Mouse (Mus musculus) CH12.LX (cell line): ENCODE data around the gene Tmsb15b2. TPM values are rescaled to one million over a fixed set of nuclear protein-coding genes. Genes with fewer than 3 reads are reported as not detected.

Experiments used
- DNase-seq: peaks from one replicate; pipeline ENCODE4 v3.0.0-alpha.2; 2013; ENCODE audit errors: extremely low read depth
- H3K27ac ChIP-seq: 2 replicates; pipeline ENCODE4 v1.5.1; 2012; ENCODE audit warnings: low read depth, mild to moderate bottlenecking, control low read depth, moderate library complexity; ENCODE audit not compliant: insufficient read depth
- H3K27me3 ChIP-seq: replicated peaks from 2 replicates; pipeline ENCODE3; 2012; ENCODE audit warnings: inconsistent platforms
- H3K36me3 ChIP-seq, 2 experiments: replicated peaks in 1 of 2; 2 replicates each; pipeline versions ENCODE3 to v1.6.1; 2012; ENCODE audit warnings: inconsistent platforms in 1 of 2, low read length in 1 of 2, mild to moderate bottlenecking in 1 of 2, mixed read lengths in 1 of 2, moderate library complexity in 1 of 2; ENCODE audit not compliant: control insufficient read depth in 1 of 2, insufficient read depth in 1 of 2
- H3K4me1 ChIP-seq, 2 experiments: 2 replicates each; pipeline ENCODE4 v1.6.1; 2012; ENCODE audit warnings: inconsistent platforms in 1 of 2, moderate library complexity in 1 of 2; ENCODE audit not compliant: insufficient read depth in 2 of 2, control insufficient read depth in 1 of 2
- H3K4me2 ChIP-seq: 2 replicates; pipeline ENCODE4 v1.6.1; 2012; ENCODE audit warnings: low read depth, mild to moderate bottlenecking, control low read depth; ENCODE audit not compliant: poor library complexity, insufficient read depth, severe bottlenecking
- H3K4me3 ChIP-seq, 3 experiments: fragments of 150-350 bp in 1 of 3; sonication (generic) in 1 of 3; replicated peaks in 1 of 3; 2 replicates each; pipeline versions ENCODE3 to v1.5.1; 2011 to 2012; ENCODE audit warnings: low read depth in 2 of 3, low read length in 2 of 3, mild to moderate bottlenecking in 2 of 3, moderate library complexity in 2 of 3, control low read depth in 1 of 3, improper control_type of control experiment in 1 of 3, inconsistent platforms in 1 of 3, mixed read lengths in 1 of 3; ENCODE audit not compliant: poor library complexity in 1 of 3
- H3K79me2 ChIP-seq: replicated peaks from 2 replicates; pipeline ENCODE4 v1.6.1; 2012; ENCODE audit warnings: mild to moderate bottlenecking, moderate library complexity; ENCODE audit not compliant: control insufficient read depth, poor library complexity, insufficient read depth, severe bottlenecking; ENCODE audit errors: extremely low read depth
- H3K9ac ChIP-seq: 2 replicates; pipeline ENCODE4 v1.6.1; 2012; ENCODE audit warnings: low read depth, mild to moderate bottlenecking, control low read depth, moderate library complexity; ENCODE audit not compliant: insufficient read depth
- H3K9me3 ChIP-seq: replicated peaks from 2 replicates; pipeline ENCODE3; 2012; ENCODE audit warnings: low read length, inconsistent platforms, mixed read lengths
- CHD2 ChIP-seq: IDR thresholded peaks from 2 replicates; pipeline ENCODE4 v1.6.1; 2011; ENCODE audit warnings: low read length, improper control_type of control experiment
- EP300 ChIP-seq: IDR thresholded peaks from 2 replicates; pipeline ENCODE4 v1.6.1; 2011; ENCODE audit warnings: low read length, improper control_type of control experiment
- HCFC1 ChIP-seq: IDR thresholded peaks from 2 replicates; pipeline ENCODE4 v1.6.1; 2012; ENCODE audit warnings: low read depth, mild to moderate bottlenecking, inconsistent platforms, low read length, improper control_type of control experiment
- IRF4 ChIP-seq: IDR thresholded peaks from 2 replicates; pipeline ENCODE4 v1.6.1; 2014; ENCODE audit warnings: low read depth, mild to moderate bottlenecking, inconsistent platforms, low read length, improper control_type of control experiment
- MAX ChIP-seq: IDR thresholded peaks from 2 replicates; pipeline ENCODE4 v1.6.1; 2011; ENCODE audit warnings: low read length, improper control_type of control experiment
- MAZ ChIP-seq: IDR thresholded peaks from 2 replicates; pipeline ENCODE4 v1.6.1; 2012; ENCODE audit warnings: low read depth, mild to moderate bottlenecking, inconsistent platforms, low read length, improper control_type of control experiment, moderate library complexity
- MXI1 ChIP-seq: IDR thresholded peaks from 2 replicates; pipeline ENCODE4 v1.6.1; 2011; ENCODE audit warnings: mild to moderate bottlenecking, low read depth, low read length, improper control_type of control experiment
- NELFE ChIP-seq: IDR thresholded peaks from 2 replicates; pipeline ENCODE4 v1.6.1; 2011; ENCODE audit warnings: low read depth, low read length, improper control_type of control experiment
- PAX5 ChIP-seq: IDR thresholded peaks from 2 replicates; pipeline ENCODE4 v1.6.1; 2012; ENCODE audit warnings: low read length, inconsistent platforms, mixed read lengths
- POLR2A ChIP-seq: IDR thresholded peaks from 2 replicates; pipeline ENCODE4 v1.6.1; 2011; ENCODE audit warnings: low read depth, mild to moderate bottlenecking, improper control_type of control experiment, low read length
- POLR2AphosphoS2 ChIP-seq: IDR thresholded peaks from 2 replicates; pipeline ENCODE4 v1.6.1; 2011; ENCODE audit warnings: low read depth, low read length, improper control_type of control experiment
- RAD21 ChIP-seq: IDR thresholded peaks from 2 replicates; pipeline ENCODE4 v1.6.1; 2011; ENCODE audit warnings: low read depth, mild to moderate bottlenecking, low read length, improper control_type of control experiment, moderate library complexity
- SIN3A ChIP-seq: IDR thresholded peaks from 2 replicates; pipeline ENCODE4 v1.6.1; 2012; ENCODE audit warnings: low read length, improper control_type of control experiment, inconsistent platforms
- TCF12 ChIP-seq: IDR thresholded peaks from 2 replicates; pipeline ENCODE4 v1.6.1; 2014; ENCODE audit warnings: low read depth, mild to moderate bottlenecking, inconsistent platforms, low read length, improper control_type of control experiment
- USF2 ChIP-seq: conservative IDR thresholded peaks from 2 replicates; pipeline ENCODE4 v1.6.1; 2011; ENCODE audit warnings: low read depth, low read length, improper control_type of control experiment
- ZC3H11A ChIP-seq: IDR thresholded peaks from 2 replicates; pipeline ENCODE4 v1.6.1; 2012; ENCODE audit warnings: low read depth, mild to moderate bottlenecking, inconsistent platforms, low read length, improper control_type of control experiment
- ZKSCAN1 ChIP-seq: IDR thresholded peaks from 2 replicates; pipeline ENCODE4 v1.6.1; 2012; ENCODE audit warnings: low read depth, inconsistent platforms, low read length, improper control_type of control experiment, borderline replicate concordance
- ZNF384 ChIP-seq: IDR thresholded peaks from 2 replicates; pipeline ENCODE4 v1.6.1; 2012; ENCODE audit warnings: low read depth, low read length, improper control_type of control experiment, inconsistent platforms
- dilution Hi-C: fragments of 300-500 bp; cut with MboI; formaldehyde crosslinking; loops from 2 replicates; pipeline ENCODE4 v1.14.3; 2020; ENCODE audit warnings: low sequenced_read_pairs; ENCODE audit not compliant: extremely low pct_unique_long_range_greater_than_20kb, extremely low pct_ligation_motif_present
- in situ Hi-C: fragments of 300-500 bp; cut with MboI; formaldehyde crosslinking; loops from 3 replicates; pipeline ENCODE4 v1.14.3; 2019; ENCODE audit warnings: low sequenced_read_pairs, low pct_ligation_motif_present, low pct_unique_long_range_greater_than_20kb, mixed read lengths
- polyA plus RNA-seq: library from polyadenylated mRNA; unstranded; fragments of >175 nt; gene quantifications from 2 replicates; pipeline ENCODE4 v1.2.1, GENCODE M21; 2012; ENCODE audit warnings: low read depth; ENCODE audit not compliant: insufficient read length
- total RNA-seq, 2 experiments: library from RNA; depleted of rRNA; stranded (reverse); fragments of 300-350 nt in 1 of 2; fragments of >200 nt in 1 of 2; gene quantifications; 2 replicates each; pipeline ENCODE4 v1.2.3; 2012 to 2014

Tmsb15b2 gene
- total and polyA plus RNA-seq, 3 experiments: 0.38 to 106 (median 13.7) TPM

- Histone ChIP-seq H3K9ac (no peak overlapping the region; the same call in 1 of the 2 replicates), H3K4me2 (peak overlapping the region; percentile 21), H3K4me3 (peak overlapping the region in 2 of 3 experiments; percentile 54 to 82), H3K4me1 (peaks cover 4 to 27% of the 10 kb centered on the region in 2 experiments), H3K27me3 (no peaks in the 10 kb centered on the region), H3K27ac (no peak overlapping the region)
- dilution Hi-C loops (no loop called here), in situ Hi-C loops (no loop called here)
- DNase-seq: no peak
- no peak for TF ChIP-seq NELFE
- TF ChIP-seq PAX5: no peak
- no peak for TF ChIP-seq EP300
- no peak for TF ChIP-seq HCFC1
- TF ChIP-seq RAD21: no peak
- TF ChIP-seq ZNF384: no peak
- TF ChIP-seq IRF4: no peak
- no peak for TF ChIP-seq ZKSCAN1
- TF ChIP-seq MAZ: no peak
- no peak for TF ChIP-seq USF2
- no peak for TF ChIP-seq POLR2AphosphoS2
- TF ChIP-seq TCF12: no peak
- TF ChIP-seq SIN3A: no peak
- TF ChIP-seq, all 38 proteins: peak for 0
- Histone ChIP-seq H3K9me3 (no peaks in the 10 kb centered on the region), H3K36me3 (peaks cover 0 to 9% of the 10 kb centered on the region in 2 experiments), H3K79me2 (no peaks in the 10 kb centered on the region)
Measured at GRCm38 (mm10) chrX:136993641-136994040, 18.3 kb upstream of the Tmsb15b2 start.

GRCm38 (mm10) chrX:136992978-136993547 lies 17.8 kb upstream of the Tmsb15b2 start, which contains the start of gene Zcchc18:
Gene Zcchc18, plus strand, starts transcription at chrX:136993155.
- Histone ChIP-seq H3K27me3 (no peaks in the 10 kb centered on the region), H3K4me3 (peak within 1 kb of the TSS in 2 of 3 experiments; percentile 54 to 82), H3K4me2 (peak within 1 kb of the TSS; percentile 67), H3K36me3 (peaks cover 0 to 9% of the 10 kb centered on the region in 2 experiments), H3K9ac (peak within 1 kb of the TSS; percentile 13; the same call in 1 of the 2 replicates), H3K9me3 (no peaks in the 10 kb centered on the region), H3K27ac (peak within 1 kb of the TSS; percentile 40), H3K4me1 (peaks cover 4 to 27% of the 10 kb centered on the region in 2 experiments), H3K79me2 (no peaks in the 10 kb centered on the region)
- in situ Hi-C loops (no loop called here), dilution Hi-C loops (no loop called here)
- no peak for DNase-seq
- TF ChIP-seq MAX (no peak), USF2 (no peak), SIN3A (no peak), EP300 (no peak), CHD2 (no peak), NELFE (0 out of 2 replicates have a peak, but pooled peaks have one; percentile 40), ZC3H11A (no peak), ZKSCAN1 (no peak), ZNF384 (no peak), MXI1 (no peak), IRF4 (no peak), POLR2A (peak; percentile 52; the same call in 1 of the 2 replicates)
